Mouse (Mus musculus) hematopoietic stem cell, adult 5-6 weeks (primary cell): ENCODE measurements around the gene 1700029H14Rik. TPM values are rescaled to one million over a fixed set of nuclear protein-coding genes. Genes with fewer than 3 reads are reported as not detected.
A peak's percentile ranks its signal among the peaks of the same experiment; 100 is the strongest.

Experiments used
- ATAC-seq, 2 experiments: fragments of 125-278 bp in 1 of 2; replicated peaks in 1 of 2; 2 replicates each; pipeline ENCODE4 v1.8.0; 2016 to 2017; ENCODE audit warnings: inconsistent platforms in 2 of 2, mild to moderate bottlenecking in 2 of 2, moderate number of reproducible peaks in 2 of 2, low read depth in 1 of 2, moderate TSS enrichment in 1 of 2; ENCODE audit not compliant: low FRiP score in 2 of 2, poor library complexity in 2 of 2, severe bottlenecking in 2 of 2, insufficient read depth in 1 of 2, low TSS enrichment in 1 of 2
- total RNA-seq: library from RNA; stranded (forward); fragments of 172-1452, 232-1000 nt; gene quantifications from 2 replicates; pipeline ENCODE4 v1.2.3, GENCODE M21; 2017

Gene 1700029H14Rik
- total RNA-seq, 1 experiment from 2014 or later, result not detected

- no peak for ATAC-seq
Observed at GRCm38 (mm10) chr8:13551574-13551830, 10.8 kb downstream of the 1700029H14Rik start.

GRCm38 (mm10) chr8:13550718-13551573 is 11.3 kb downstream of the 1700029H14Rik start:
- ATAC-seq, result peak; percentile 86 to 87

- no peak for ATAC-seq
Observed at GRCm38 (mm10) chr8:13548831-13549230, 13.4 kb downstream of the 1700029H14Rik start.

- ATAC-seq, result no peak
Observed at GRCm38 (mm10) chr8:13548235-13548634, 14.0 kb downstream of the 1700029H14Rik start.

GRCm38 (mm10) chr8:13546421-13546820 is 15.8 kb downstream of the 1700029H14Rik start:
- ATAC-seq, result no peak

- ATAC-seq, result no peak
Observed at GRCm38 (mm10) chr8:13541526-13541925, 20.7 kb downstream of the 1700029H14Rik start.

GRCm38 (mm10) chr8:13540122-13540521 is 22.1 kb downstream of the 1700029H14Rik start:
- ATAC-seq, result no peak

GRCm38 (mm10) chr8:13538821-13539220 is 23.4 kb downstream of the 1700029H14Rik start:
- no peak for ATAC-seq

GRCm38 (mm10) chr8:13537102-13537501 is 25.2 kb downstream of the 1700029H14Rik start:
- no peak for ATAC-seq

GRCm38 (mm10) chr8:13533123-13533522 is 29.1 kb downstream of the 1700029H14Rik start:
- ATAC-seq, result no peak

- ATAC-seq, result no peak; a peak in 1 of 4 replicates
Observed at GRCm38 (mm10) chr8:13531602-13532171, 30.6 kb downstream of the 1700029H14Rik start.

GRCm38 (mm10) chr8:13530941-13531340 is 31.3 kb downstream of the 1700029H14Rik start:
- ATAC-seq, result peak; percentile 94 to 96

GRCm38 (mm10) chr8:13530401-13530800 is 31.9 kb downstream of the 1700029H14Rik start:
- ATAC-seq, result no peak

- ATAC-seq, result no peak
Observed at GRCm38 (mm10) chr8:13529891-13530316, 32.4 kb downstream of the 1700029H14Rik start.

GRCm38 (mm10) chr8:13529011-13529840 is 33.0 kb downstream of the 1700029H14Rik start:
- no peak for ATAC-seq

- no peak for ATAC-seq
Observed at GRCm38 (mm10) chr8:13521392-13521791, 40.9 kb downstream of the 1700029H14Rik start.

- ATAC-seq, result no peak
Observed at GRCm38 (mm10) chr8:13520349-13520748, 41.9 kb downstream of the 1700029H14Rik start.

GRCm38 (mm10) chr8:13519503-13519902 is 42.8 kb downstream of the 1700029H14Rik start:
- no peak for ATAC-seq
